Mouse (Mus musculus): ENCODE measurements around the gene Cdc42bpb. TPM values are rescaled to one million over a fixed set of nuclear protein-coding genes. Genes with fewer than 3 reads are reported as not detected.

Cdc42bpb gene
- total and polyA plus RNA-seq, 3 experiments: 16.7 to 29.7 (median 25.4) TPM

DNA sequence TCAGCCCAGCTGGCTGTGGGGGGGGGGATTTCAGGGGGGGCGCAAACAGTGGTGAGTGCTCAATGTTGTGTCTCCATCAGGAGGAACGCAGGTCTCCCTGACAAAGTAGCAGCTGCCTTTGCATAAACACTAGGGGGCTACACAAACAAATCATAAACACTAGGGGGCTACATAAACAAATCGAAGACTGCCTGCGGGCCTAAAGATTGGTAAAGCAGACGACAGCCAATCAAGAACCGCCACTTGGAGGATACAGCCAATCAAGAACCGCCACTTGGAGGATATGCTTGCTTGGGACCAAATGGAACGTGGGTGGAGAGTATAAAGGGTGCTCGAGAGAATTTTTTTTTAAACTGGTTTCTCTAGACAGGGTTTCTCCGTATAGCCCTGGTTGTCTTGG is 27.4 kb upstream of the Cdc42bpb start:
- TF ChIP-seq IRF4 (IDR thresholded peaks at IDR 0.05; ENCODE audit: low read depth, low read length) (no peak), CTCF (conservative IDR thresholded peaks at IDR 0.05 in 1 of 2, IDR thresholded peaks at IDR 0.05 in 1 of 2; ENCODE audit: low read depth in 2 of 2, low read length in 2 of 2) (0 out of 4 replicates have a peak, but pooled peaks of 1 of the 2 experiments have one; percentile 11)
- Histone ChIP-seq H3K4me3 (replicated peaks in 1 of 3; ENCODE audit: low read depth in 2 of 3, low read length in 2 of 3, poor library complexity in 1 of 3) (no peak overlapping the region), H3K27ac (ENCODE audit: insufficient read depth, low read depth) (no peak overlapping the region), H3K4me1 (ENCODE audit: control insufficient read depth in 1 of 2, insufficient read depth in 2 of 2) (peaks cover 0 to 3% of the 10 kb centered on the region in 2 experiments; a peak in 1 of 4 replicates), H3K4me2 (ENCODE audit: insufficient read depth, low read depth, poor library complexity, severe bottlenecking) (no peak overlapping the region), H3K9ac (ENCODE audit: insufficient read depth, low read depth) (no peak overlapping the region), H3K79me2 (replicated peaks; ENCODE audit: control insufficient read depth, extremely low read depth, insufficient read depth, poor library complexity, severe bottlenecking) (no peaks in the 10 kb centered on the region), H3K36me3 (replicated peaks in 1 of 2; ENCODE audit: control insufficient read depth in 1 of 2, insufficient read depth in 1 of 2, low read length in 1 of 2) (no peaks in the 10 kb centered on the region), H3K9me3 (replicated peaks; ENCODE audit: low read length) (no peaks in the 10 kb centered on the region), H3K27me3 (replicated peaks) (peaks cover 27% of the 10 kb centered on the region)
- dilution Hi-C loops (cut with MboI; ENCODE audit: extremely low pct_ligation_motif_present, extremely low pct_unique_long_range_greater_than_20kb, low sequenced_read_pairs): no loop called here
- DNase-seq (ENCODE audit: extremely low read depth): no peak
- in situ Hi-C loops (cut with MboI; ENCODE audit: low pct_ligation_motif_present, low pct_unique_long_range_greater_than_20kb, low sequenced_read_pairs): no loop called here

- in situ Hi-C loops (cut with MboI; ENCODE audit: low pct_ligation_motif_present, low pct_unique_long_range_greater_than_20kb, low sequenced_read_pairs): no loop called here
- dilution Hi-C loops (cut with MboI; ENCODE audit: extremely low pct_ligation_motif_present, extremely low pct_unique_long_range_greater_than_20kb, low sequenced_read_pairs): no loop called here
- TF ChIP-seq IRF4 (IDR thresholded peaks at IDR 0.05; ENCODE audit: low read depth, low read length) (no peak), MEF2A (IDR thresholded peaks at IDR 0.05; ENCODE audit: borderline replicate concordance, low read depth, low read length) (no peak), KAT2A (IDR thresholded peaks at IDR 0.05; ENCODE audit: insufficient replicate concordance, low read length) (no peak), POLR2A (IDR thresholded peaks at IDR 0.05; ENCODE audit: low read depth, low read length) (no peak), PAX5 (IDR thresholded peaks at IDR 0.05; ENCODE audit: low read length) (no peak), ZNF384 (IDR thresholded peaks at IDR 0.05; ENCODE audit: low read depth, low read length) (no peak), CHD1 (IDR thresholded peaks at IDR 0.05; ENCODE audit: low read depth, low read length) (no peak), TCF12 (IDR thresholded peaks at IDR 0.05; ENCODE audit: low read depth, low read length) (no peak), CHD2 (IDR thresholded peaks at IDR 0.05; ENCODE audit: low read length) (no peak), NRF1 (IDR thresholded peaks at IDR 0.05; ENCODE audit: low read depth, low read length) (no peak), ZMIZ1 (IDR thresholded peaks at IDR 0.05; ENCODE audit: low read depth, low read length) (no peak), HCFC1 (IDR thresholded peaks at IDR 0.05; ENCODE audit: low read depth, low read length) (no peak), ZC3H11A (IDR thresholded peaks at IDR 0.05; ENCODE audit: low read depth, low read length) (peak; percentile 47; the same call in 1 of the 2 replicates), ELF1 (IDR thresholded peaks at IDR 0.05; ENCODE audit: low read depth, low read length) (no peak), CTCF (conservative IDR thresholded peaks at IDR 0.05 in 1 of 2, IDR thresholded peaks at IDR 0.05 in 1 of 2; ENCODE audit: low read depth in 2 of 2, low read length in 2 of 2) (peak; percentile 58 to 92), MAFK (IDR thresholded peaks at IDR 0.05; ENCODE audit: insufficient replicate concordance, low read length) (no peak), EP300 (IDR thresholded peaks at IDR 0.05; ENCODE audit: low read length) (no peak), POLR2AphosphoS2 (IDR thresholded peaks at IDR 0.05; ENCODE audit: low read depth, low read length) (no peak), RCOR1 (conservative IDR thresholded peaks at IDR 0.05; ENCODE audit: low read depth, low read length) (no peak), E2F4 (IDR thresholded peaks at IDR 0.05; ENCODE audit: insufficient replicate concordance, low read depth, low read length) (no peak), USF1 (IDR thresholded peaks at IDR 0.05; ENCODE audit: low read depth, low read length) (no peak), BHLHE40 (IDR thresholded peaks at IDR 0.05; ENCODE audit: low read depth, low read length) (no peak), JUN (IDR thresholded peaks at IDR 0.05; ENCODE audit: insufficient read depth, low read depth, low read length) (no peak), USF2 (conservative IDR thresholded peaks at IDR 0.05; ENCODE audit: low read depth, low read length) (no peak), ZKSCAN1 (IDR thresholded peaks at IDR 0.05; ENCODE audit: borderline replicate concordance, low read depth, low read length) (no peak), MXI1 (IDR thresholded peaks at IDR 0.05; ENCODE audit: low read depth, low read length) (no peak), NELFE (IDR thresholded peaks at IDR 0.05; ENCODE audit: low read depth, low read length) (peak; percentile 37; the same call in 1 of the 2 replicates), GABPA (IDR thresholded peaks at IDR 0.05; ENCODE audit: insufficient replicate concordance, low read depth, low read length) (no peak), SMC3 (IDR thresholded peaks at IDR 0.05; ENCODE audit: low read depth, low read length) (peak; percentile 82), MAZ (IDR thresholded peaks at IDR 0.05; ENCODE audit: low read depth, low read length) (no peak), SIN3A (IDR thresholded peaks at IDR 0.05; ENCODE audit: low read length) (no peak), TBP (conservative IDR thresholded peaks at IDR 0.05; ENCODE audit: low read depth, low read length) (no peak)
Measured at GRCm38 (mm10) chr12:111401454-111402184, 24.1 kb upstream of the Cdc42bpb start.

More at GRCm38 (mm10) chr12:111401454-111402184, 24.1 kb upstream of the Cdc42bpb start:
- Histone ChIP-seq H3K9ac (ENCODE audit: insufficient read depth, low read depth) (no peak overlapping the region), H3K27ac (ENCODE audit: insufficient read depth, low read depth) (no peak overlapping the region), H3K79me2 (replicated peaks; ENCODE audit: control insufficient read depth, extremely low read depth, insufficient read depth, poor library complexity, severe bottlenecking) (no peaks in the 10 kb centered on the region), H3K4me2 (ENCODE audit: insufficient read depth, low read depth, poor library complexity, severe bottlenecking) (no peak overlapping the region), H3K36me3 (replicated peaks in 1 of 2; ENCODE audit: control insufficient read depth in 1 of 2, insufficient read depth in 1 of 2, low read length in 1 of 2) (no peaks in the 10 kb centered on the region), H3K4me1 (ENCODE audit: control insufficient read depth in 1 of 2, insufficient read depth in 2 of 2) (peaks cover 0 to 3% of the 10 kb centered on the region in 2 experiments; a peak in 1 of 4 replicates), H3K4me3 (replicated peaks in 1 of 3; ENCODE audit: low read depth in 2 of 3, low read length in 2 of 3, poor library complexity in 1 of 3) (no peak overlapping the region), H3K27me3 (replicated peaks) (peaks cover 35% of the 10 kb centered on the region), H3K9me3 (replicated peaks; ENCODE audit: low read length) (no peaks in the 10 kb centered on the region)
- peak; percentile 74 for DNase-seq (ENCODE audit: extremely low read depth)
